Mouse (Mus musculus) cerebellum, adult 2 months (tissue): ENCODE measurements around the gene Map2k4. TPM values are rescaled to one million over a fixed set of nuclear protein-coding genes. Genes with fewer than 3 reads are reported as not detected.

Experiments used
- DNase-seq, 2 experiments: peaks; one replicate each; pipeline ENCODE4 v3.0.0; 2021
- H3K27ac ChIP-seq: fragments of 200-500 bp; 2 replicates; pipeline ENCODE4 v1.5.1; 2012; ENCODE audit warnings: low read length, control low read depth, inconsistent platforms; ENCODE audit not compliant: insufficient read depth
- H3K27me3 ChIP-seq: fragments of 200-500 bp; 2 replicates; pipeline ENCODE4 v1.6.1; 2012; ENCODE audit warnings: inconsistent platforms, mild to moderate bottlenecking, low read length, moderate library complexity; ENCODE audit not compliant: control insufficient read depth, insufficient read depth
- H3K4me1 ChIP-seq: fragments of 200-500 bp; 2 replicates; pipeline ENCODE4 v1.6.1; 2011; ENCODE audit warnings: low read length; ENCODE audit not compliant: control insufficient read depth, insufficient read depth
- H3K4me3 ChIP-seq: fragments of 200-500 bp; replicated peaks from 2 replicates; pipeline ENCODE3; 2011; ENCODE audit warnings: mild to moderate bottlenecking, low read depth, low read length, control low read depth; ENCODE audit not compliant: insufficient read depth
- CTCF ChIP-seq: fragments of 200-500 bp; IDR thresholded peaks from 2 replicates; pipeline ENCODE4 v1.5.1; 2011; ENCODE audit warnings: low read depth, mild to moderate bottlenecking, control low read depth, low read length, moderate library complexity, borderline replicate concordance; ENCODE audit not compliant: insufficient read depth
- POLR2A ChIP-seq: fragments of 200-500 bp; IDR thresholded peaks from 2 replicates; pipeline ENCODE4 v1.6.1; 2011; ENCODE audit warnings: low read length, control low read depth, borderline replicate concordance; ENCODE audit not compliant: insufficient read depth
- WGBS: fragments of 180-500 bp; shearing (Covaris S2); methylation state at CpG from one replicate; pipeline ENCODE4 v1.1.7; 2018; 5-methylcytosine and 5-hydroxymethylcytosine counted together
- polyA plus RNA-seq: library from polyadenylated mRNA; depleted of rRNA; stranded (reverse); fragments of >200 nt; gene quantifications from 2 replicates; pipeline ENCODE4 v1.2.3, GENCODE M21; 2012

Map2k4 gene
- polyA plus RNA-seq, 1 experiment, result 130 TPM

GRCm38 (mm10) chr11:65740811-65741210 is 47.3 kb downstream of the Map2k4 start:
- 83% methylated on average over 5 of the region's 5 CpGs for WGBS
- no peak for DNase-seq
- H3K27me3 ChIP-seq, result no peaks in the 10 kb centered on the region
- H3K27ac ChIP-seq, result no peak overlapping the region
- TF ChIP-seq CTCF (no peak), POLR2A (no peak)
- H3K4me1 ChIP-seq, result peaks cover 15% of the 10 kb centered on the region
- H3K4me3 ChIP-seq, result no peak overlapping the region

- H3K27me3 ChIP-seq, result no peaks in the 10 kb centered on the region
- DNase-seq, result no peak
- no peak for TF ChIP-seq POLR2A
- no peak for TF ChIP-seq CTCF
- no peak overlapping the region for H3K4me3 ChIP-seq
- no peak overlapping the region for H3K27ac ChIP-seq
- peaks cover 15% of the 10 kb centered on the region for H3K4me1 ChIP-seq
- WGBS, result 89% methylated on average over 2 of the region's 2 CpGs
These were observed 47.7 kb downstream of the Map2k4 start for GRCm38 (mm10) chr11:65740390-65740789.

GRCm38 (mm10) chr11:65739880-65740279 is 48.2 kb downstream of the Map2k4 start:
- TF ChIP-seq CTCF (no peak), POLR2A (no peak)
- Histone ChIP-seq H3K27me3 (no peaks in the 10 kb centered on the region), H3K4me3 (no peak overlapping the region), H3K4me1 (peaks cover 13% of the 10 kb centered on the region), H3K27ac (no peak overlapping the region)
- no peak for DNase-seq

- no peak overlapping the region for H3K27ac ChIP-seq
- TF ChIP-seq POLR2A, result no peak
- TF ChIP-seq CTCF, result no peak
- no peak overlapping the region for H3K4me3 ChIP-seq
- peaks cover 20% of the 10 kb centered on the region for H3K4me1 ChIP-seq
- H3K27me3 ChIP-seq, result no peaks in the 10 kb centered on the region
- no peak for DNase-seq
- WGBS, result 61% methylated on average over 7 of the region's 7 CpGs
These were observed 53.4 kb downstream of the Map2k4 start for GRCm38 (mm10) chr11:65734656-65735055.

- no peak for DNase-seq
- TF ChIP-seq CTCF (no peak), POLR2A (no peak)
- H3K27ac ChIP-seq, result no peak overlapping the region
- H3K27me3 ChIP-seq, result no peaks in the 10 kb centered on the region
- H3K4me3 ChIP-seq, result no peak overlapping the region
- peaks cover 20% of the 10 kb centered on the region for H3K4me1 ChIP-seq
- 95% methylated on average over 6 of the region's 6 CpGs for WGBS
These were observed 58.4 kb downstream of the Map2k4 start for GRCm38 (mm10) chr11:65729623-65730217.

GRCm38 (mm10) chr11:65728906-65729305 is 59.2 kb downstream of the Map2k4 start:
- no peaks in the 10 kb centered on the region for H3K27me3 ChIP-seq
- no peak overlapping the region for H3K4me3 ChIP-seq
- TF ChIP-seq CTCF, result no peak
- TF ChIP-seq POLR2A, result no peak
- WGBS, result 82% methylated on average over 4 of the region's 4 CpGs
- no peak overlapping the region for H3K27ac ChIP-seq
- DNase-seq, result no peak
- peaks cover 13% of the 10 kb centered on the region for H3K4me1 ChIP-seq

DNA sequence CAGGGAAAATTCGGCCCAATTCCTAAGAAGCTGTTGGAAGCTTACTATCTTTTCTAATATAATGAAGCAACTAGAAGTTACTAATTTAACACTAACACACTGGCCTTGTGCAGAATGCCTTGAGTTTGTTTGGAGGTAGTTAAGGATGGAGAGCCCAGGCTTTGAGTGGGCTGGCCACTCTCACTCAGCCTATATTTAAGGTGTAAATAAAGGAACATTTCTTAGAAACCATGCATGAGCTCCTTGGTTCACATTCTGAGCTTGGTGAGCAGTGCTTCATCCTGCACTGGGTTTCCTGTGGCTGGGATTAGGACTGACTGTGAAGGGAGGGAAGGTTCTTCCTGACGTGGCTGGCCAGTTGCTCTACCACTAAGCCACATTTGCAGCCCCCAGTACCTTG is 64.4 kb downstream of the Map2k4 start:
- Histone ChIP-seq H3K4me1 (no peaks in the 10 kb centered on the region; the same call in 1 of the 2 replicates), H3K27me3 (no peaks in the 10 kb centered on the region), H3K4me3 (no peak overlapping the region), H3K27ac (no peak overlapping the region)
- TF ChIP-seq CTCF (no peak), POLR2A (no peak)
- WGBS, result 86% methylated on average over 2 of the region's 2 CpGs
- DNase-seq, result no peak

DNA sequence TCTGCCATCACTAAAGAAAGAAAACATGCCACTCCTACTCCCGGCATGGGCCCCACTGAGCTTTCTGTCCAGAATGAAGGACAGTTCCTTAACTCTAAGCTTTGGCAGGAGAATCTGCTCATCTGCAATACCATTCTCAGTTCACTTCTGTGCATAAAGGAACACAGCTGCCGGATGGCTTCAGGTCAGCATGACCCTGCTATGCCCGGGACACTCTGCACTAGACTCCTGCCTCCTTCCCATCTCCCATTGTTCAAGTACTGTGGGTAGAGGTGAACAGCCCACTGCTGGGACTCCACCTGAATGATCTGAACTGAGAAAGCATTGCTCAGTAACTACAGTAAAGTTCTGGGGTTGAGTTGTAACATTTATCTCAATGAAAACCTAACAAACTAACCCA is 66.5 kb downstream of the Map2k4 start:
- 75% methylated on average over 3 of the region's 3 CpGs for WGBS

More for the DNA sequence above, 66.5 kb downstream of the Map2k4 start:
- Histone ChIP-seq H3K27ac (no peak overlapping the region), H3K4me3 (no peak overlapping the region), H3K27me3 (no peaks in the 10 kb centered on the region), H3K4me1 (no peaks in the 10 kb centered on the region)
- TF ChIP-seq CTCF (no peak), POLR2A (no peak)
- DNase-seq, result no peak
